Mouse (Mus musculus) thymus, adult 2 months (tissue): ENCODE data around the gene Tmem63c.

ENCODE experiments used
- CTCF ChIP-seq: fragments of 200-500 bp; IDR thresholded peaks from 2 replicates; pipeline ENCODE4 v1.5.1; 2012; ENCODE audit warnings: mild to moderate bottlenecking, control low read depth, low read length, moderate library complexity, borderline replicate concordance; ENCODE audit not compliant: control insufficient read depth, poor library complexity, insufficient read depth; ENCODE audit errors: extremely low read depth
- POLR2A ChIP-seq: fragments of 200-500 bp; IDR thresholded peaks from 2 replicates; pipeline ENCODE4 v1.6.1; 2012; ENCODE audit warnings: mild to moderate bottlenecking, low read length, control low read depth, moderate library complexity; ENCODE audit not compliant: control insufficient read depth, poor library complexity, insufficient read depth; ENCODE audit errors: extremely low read depth

- TF ChIP-seq CTCF (no peak), POLR2A (no peak)
Observed at GRCm38 (mm10) chr12:86976511-86977168, 44.5 kb upstream of the Tmem63c start.
